Mouse (Mus musculus): Measurements from ENCODE around the gene Timm17a.
A peak's percentile ranks its signal among the peaks of the same experiment; 100 is the strongest.

Timm17a gene

DNA sequence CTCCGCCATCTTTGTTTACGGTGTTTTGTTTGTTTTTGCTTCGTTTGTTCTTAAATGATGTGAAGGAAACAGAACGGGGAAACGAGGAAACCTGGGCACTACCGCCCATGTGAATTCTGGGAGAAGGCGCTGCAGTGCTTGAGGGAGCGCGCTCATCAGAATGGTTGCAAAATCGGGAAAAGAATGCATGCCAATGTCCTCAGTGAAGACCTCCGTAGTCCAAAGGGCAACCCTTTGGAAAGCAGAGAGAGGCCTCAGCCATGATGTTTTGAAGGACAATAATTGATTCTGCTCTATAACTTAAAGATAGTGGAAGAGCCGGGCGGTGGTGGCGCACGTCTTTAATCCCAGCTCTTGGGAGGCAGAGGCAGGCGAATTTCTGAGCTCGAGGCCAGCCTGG is 31.7 kb downstream of the Timm17a start:
- DNase-seq (ENCODE audit: extremely low read depth, low read depth, low spot score): no peak

DNA sequence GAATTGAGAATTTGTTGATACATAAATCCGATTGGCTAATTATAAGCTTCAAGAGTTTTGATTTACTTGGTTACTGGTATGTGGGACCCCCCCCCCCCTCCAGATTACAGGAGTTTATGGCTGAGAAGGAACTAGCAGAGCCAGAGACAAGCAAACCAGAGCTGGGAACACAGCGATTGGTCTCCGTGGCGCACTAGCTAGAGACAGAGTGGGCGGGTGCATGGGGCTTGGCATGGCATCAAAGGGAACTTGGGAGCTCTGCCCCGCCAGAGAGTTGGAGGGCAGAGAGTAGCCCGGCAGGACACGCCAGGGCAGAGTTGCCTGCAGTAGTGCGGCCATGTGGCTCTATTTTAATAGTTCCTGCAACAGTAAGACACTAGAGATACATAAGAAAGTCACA is 32.9 kb downstream of the Timm17a start:
- peak; percentile 39 for DNase-seq (ENCODE audit: extremely low read depth, low read depth, low spot score)

DNA sequence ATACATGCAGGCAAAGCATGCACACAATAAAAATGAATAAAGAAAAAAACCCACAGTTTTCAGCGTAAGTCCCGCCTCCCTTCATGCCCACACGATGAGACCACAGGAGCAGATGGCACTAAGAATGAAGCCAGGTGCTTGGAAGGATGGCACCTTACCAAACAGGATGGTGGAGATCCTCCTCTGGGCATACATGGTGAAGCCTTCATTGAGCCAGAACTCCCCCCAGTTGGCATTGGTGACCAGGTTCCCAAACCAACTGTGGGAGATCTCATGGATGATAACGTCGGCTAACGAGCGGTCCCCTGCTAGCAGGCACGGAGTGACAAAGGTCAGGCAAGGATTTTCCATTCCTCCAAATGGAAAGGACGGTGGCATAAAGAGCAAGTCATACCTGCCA is 42.2 kb downstream of the Timm17a start:
- DNase-seq (ENCODE audit: extremely low read depth, low read depth, low spot score): no peak

DNA sequence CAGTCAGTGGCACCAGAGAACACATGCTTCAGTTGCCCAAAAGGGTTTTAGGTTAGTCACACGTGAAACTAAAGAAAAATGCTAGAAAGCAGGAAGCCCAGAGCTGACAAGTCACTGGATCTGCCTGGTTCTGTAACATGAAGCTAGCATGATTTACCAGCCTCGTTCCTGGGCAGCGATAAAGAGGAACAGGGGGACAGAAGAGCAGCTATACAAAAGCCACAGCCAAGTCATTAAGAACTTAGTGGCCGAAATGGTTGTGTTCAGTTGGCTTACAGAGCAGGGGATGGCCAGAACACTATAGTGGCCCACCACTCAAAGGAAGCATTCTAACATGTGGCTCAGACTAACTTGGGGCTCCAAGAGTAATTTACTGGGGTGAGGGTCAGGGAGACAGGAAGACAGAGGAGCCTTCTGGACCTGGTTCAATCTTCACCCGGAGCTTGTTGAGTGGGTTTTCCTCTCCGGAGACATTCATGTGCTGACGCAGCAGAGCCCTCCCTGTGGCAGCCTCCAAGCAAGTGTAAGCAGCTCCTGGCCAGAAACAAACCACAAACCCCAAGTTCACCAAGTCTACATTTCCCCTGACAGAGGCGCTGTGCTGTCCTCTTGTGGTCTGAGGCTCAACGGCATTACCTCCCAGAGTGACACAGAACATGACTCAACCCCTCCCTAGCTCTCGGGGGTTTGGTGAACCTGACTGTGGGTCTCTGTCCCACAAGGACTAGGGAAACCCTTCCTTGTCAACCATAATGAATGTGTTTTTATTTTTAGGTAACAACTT is 45.7 kb downstream of the Timm17a start:
- DNase-seq (ENCODE audit: extremely low read depth, low read depth, low spot score): no peak

DNA sequence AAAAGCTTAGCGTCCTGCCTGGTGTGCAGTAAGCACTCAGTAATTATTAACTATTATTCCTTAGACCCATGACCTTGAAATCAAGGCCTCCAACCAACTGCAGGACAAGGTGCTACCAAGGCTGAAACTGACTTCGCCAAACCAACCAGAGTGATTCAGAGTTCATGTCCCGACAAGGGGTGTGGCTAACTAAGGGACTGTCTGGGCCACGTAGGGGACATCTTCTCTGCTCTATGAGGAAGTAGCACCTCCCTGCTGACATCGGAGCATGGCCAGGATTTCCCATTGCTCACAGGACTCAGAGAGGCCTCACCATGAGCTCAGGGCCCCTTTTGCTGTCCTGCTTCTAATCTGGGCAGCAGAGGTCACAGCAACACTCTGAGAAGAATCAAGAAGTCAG is 47.7 kb downstream of the Timm17a start:
- DNase-seq (ENCODE audit: extremely low read depth, low read depth, low spot score): no peak

DNA sequence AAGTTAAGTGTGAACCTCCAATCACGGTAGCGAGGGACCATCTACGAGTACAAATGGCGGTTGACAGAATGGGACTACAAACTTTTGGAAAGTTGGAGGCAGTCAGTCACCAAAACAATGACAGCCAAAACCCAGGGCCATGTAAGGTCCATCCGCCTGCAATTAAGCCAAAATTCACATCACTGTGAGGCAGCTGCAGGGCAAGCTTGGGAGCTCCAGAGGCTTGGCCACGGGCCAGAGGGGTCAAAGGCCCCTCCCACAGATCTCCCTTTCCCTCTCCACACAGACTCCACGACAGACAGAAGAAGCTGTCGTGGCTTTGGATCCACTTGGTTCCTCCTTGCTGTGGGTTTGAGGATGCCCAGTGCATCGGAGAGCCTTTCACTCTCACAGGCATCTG is 50.3 kb downstream of the Timm17a start:
- DNase-seq (ENCODE audit: extremely low read depth, low read depth, low spot score): no peak

DNA sequence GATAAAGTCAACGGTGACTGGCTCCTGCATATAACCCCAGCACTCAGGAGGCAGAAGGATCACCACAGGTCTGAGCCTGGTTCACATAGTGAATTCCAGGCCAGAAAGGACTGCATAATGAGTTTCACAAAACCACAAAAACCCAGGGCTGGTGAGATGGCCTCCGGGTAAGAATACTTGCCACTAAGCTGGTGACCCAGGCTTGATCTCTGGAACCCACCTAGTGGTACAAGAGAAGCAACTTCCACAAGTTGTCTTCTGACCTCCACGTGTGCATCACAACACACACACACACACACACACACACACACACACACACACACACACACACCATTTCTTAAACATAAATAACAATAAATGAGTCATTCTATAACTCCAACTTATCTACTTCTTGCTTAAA is 51.2 kb downstream of the Timm17a start:
- DNase-seq (ENCODE audit: extremely low read depth, low read depth, low spot score): no peak

DNA sequence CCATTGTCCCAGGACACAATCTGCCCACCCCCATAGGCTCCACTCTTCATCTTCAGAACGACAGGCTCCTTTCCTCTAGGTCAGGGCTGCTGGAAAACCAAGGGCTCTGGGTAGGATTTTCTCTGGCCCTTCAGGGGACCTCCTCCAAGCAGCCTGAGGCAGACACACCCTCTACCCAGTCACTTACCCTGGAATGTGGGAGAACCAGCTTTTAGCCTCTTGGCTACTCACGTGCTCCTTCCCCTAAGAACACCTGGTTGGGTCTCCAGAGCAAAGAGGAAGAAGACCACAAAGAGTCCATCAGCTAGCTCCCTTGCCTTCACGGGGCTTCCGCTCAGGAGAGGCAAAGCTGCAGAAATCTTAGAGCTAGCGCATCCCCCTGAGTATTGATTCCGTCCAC is 52.6 kb downstream of the Timm17a start:
- DNase-seq (ENCODE audit: extremely low read depth, low read depth, low spot score): no peak

DNA sequence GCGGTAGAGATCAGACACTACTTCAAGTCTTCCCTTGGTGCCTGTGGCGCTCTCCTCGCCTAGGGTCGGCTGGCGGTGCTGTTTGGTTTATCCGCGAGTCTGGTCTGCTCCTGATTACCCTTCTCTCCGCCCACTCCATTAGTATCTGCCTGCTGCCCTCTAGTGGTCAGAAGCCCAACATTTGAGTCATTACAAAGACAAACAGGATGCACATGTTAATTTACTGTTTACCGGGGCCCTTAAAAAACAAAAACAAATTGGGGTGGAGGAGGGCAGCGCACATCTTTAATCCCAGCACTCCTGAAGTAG is 54.5 kb downstream of the Timm17a start:
- no peak for DNase-seq (ENCODE audit: extremely low read depth, low read depth, low spot score)

DNA sequence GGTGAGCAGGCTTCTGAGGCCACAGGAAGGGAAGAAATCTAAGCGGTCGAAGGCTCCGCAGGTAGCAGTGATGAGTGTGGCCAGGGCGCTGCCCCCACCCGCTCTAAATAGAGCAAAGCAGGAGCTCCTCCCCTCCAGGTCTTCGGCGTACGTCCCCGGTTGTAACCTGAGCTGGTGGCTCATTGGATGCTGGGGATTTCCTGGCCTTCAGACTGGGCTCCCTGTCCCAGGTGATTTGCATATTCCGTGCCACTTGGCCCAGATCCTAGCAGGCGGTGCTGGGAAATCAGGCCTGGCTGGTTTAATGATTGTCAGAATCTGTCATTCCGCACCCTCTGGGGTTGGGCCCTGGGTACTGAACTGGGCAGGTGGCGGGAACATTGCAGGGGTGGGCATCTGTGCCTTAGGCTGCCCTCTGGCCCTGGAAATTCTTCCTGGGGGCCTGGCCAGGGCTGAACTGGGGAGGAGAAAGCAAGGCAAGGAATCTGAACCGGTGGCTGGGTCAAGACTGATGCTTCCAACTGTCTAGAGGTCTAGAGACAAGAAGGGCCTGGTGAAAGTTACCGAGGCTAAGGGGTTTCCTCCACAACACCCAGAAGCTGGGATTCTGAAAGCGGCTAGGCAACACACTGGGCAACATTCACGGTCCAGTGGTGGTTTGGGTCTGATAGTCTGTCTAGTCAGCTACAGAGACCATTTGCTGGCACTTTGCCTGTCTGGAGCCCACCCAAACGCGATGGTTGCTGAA is 55.0 kb downstream of the Timm17a start, which contains the start of gene Elf3:
Elf3 (minus strand) TSS at position 189 of the 748 bp plus-strand sequence.
- no peak for DNase-seq (ENCODE audit: extremely low read depth, low read depth, low spot score)

DNA sequence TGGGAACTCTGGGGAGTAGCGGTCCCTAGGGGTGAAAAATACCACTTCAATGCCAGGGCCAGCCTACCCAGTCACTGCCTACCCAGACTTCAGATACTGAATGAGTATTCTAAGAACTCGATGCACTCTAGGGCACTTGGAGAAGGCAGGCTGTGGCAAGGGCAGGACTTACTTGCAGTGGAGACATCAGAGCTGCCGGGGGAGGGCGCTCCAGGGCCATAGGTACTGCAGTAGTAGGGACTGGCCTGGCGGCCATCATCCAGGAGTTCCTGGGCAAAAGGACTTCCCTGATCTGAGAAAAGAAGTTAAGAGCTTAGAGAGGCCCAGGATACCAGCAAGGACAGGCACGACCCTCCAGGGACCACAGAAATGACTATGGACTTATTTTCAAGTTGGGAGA is 57.3 kb downstream of the Timm17a start:
- DNase-seq (ENCODE audit: extremely low read depth, low read depth, low spot score): no peak

DNA sequence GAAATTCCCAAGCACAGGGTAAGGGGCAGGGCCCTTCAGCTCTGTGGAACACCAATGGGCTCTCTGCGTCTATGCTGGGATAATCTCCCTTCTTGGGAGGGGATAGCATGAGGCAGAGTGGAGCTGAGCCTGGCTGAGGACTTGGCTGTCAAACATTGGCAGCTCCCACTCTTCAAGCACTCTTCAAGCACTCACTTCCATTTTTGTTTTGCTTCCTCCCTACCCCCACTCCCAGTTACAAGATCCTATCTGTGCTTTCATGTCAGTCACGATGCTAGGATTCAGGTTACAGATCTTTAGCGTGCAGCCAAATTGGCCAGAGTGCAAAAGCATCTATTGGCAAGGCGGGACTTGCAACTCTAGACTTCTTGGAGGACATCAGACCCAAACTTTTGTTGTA is 60.7 kb downstream of the Timm17a start:
- DNase-seq (ENCODE audit: extremely low read depth, low read depth, low spot score): no peak

DNA sequence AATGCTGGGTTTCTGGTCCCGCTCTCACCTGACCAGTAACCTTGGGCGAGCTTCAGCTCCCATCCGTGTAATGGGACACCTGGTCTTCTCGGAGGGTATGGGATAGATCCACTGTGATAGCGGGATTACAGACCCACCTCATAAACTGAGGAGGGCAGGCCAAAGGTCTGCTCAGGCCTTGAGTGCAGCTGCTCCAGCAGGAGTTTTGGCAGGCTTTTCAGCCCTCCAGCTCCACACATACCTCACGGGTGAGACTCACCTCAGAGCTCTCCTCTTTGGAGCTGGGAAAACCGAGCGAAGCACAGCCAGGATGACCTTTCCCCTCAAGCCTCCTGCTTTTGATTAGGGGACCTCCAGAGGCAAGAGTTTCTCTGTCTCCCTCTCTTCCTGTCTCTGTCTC is 62.2 kb downstream of the Timm17a start:
- DNase-seq (ENCODE audit: extremely low read depth, low read depth, low spot score): no peak

DNA sequence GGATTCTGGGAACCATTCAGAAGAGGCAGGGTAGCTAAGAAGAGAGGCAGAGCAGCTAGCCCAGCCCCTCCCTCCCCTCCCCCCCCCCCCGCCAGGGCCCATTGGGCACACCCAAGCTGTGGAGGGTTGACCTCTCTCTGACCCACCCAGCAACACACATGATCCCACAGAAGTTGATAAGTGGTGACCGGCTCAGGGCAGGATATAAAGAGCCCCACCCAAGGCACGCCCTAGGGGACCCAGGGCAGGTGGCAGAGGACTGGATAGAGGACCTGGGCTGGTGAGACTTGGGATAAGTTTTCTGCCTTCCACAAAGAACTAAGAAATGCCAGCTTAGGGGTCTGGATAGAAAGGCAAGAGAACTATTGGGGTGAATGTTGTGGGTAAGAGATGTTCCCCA is 62.9 kb downstream of the Timm17a start:
- DNase-seq (ENCODE audit: extremely low read depth, low read depth, low spot score): no peak

DNA sequence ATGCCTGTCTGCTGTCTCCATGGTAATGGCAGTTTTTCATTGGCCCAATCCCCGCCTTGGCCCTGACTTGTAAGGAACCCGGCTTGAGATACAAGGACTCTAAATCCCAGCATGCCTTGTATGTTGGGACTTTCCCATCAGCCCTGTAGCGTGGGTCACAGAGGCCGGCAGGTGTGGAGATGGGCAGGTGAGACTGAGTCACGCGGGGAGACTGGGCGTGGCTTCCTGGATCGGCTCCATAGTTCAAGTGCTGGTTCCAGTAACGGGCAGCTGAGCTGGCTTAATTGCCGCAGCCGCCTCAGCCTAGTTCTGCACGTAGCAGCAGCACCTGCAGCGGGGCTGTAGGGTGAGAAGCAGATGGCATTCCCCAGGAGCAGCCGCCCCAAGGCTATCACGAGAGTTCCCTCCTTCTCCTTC is 65.1 kb downstream of the Timm17a start:
- DNase-seq (ENCODE audit: extremely low read depth, low read depth, low spot score): no peak
